Mouse (Mus musculus): ENCODE measurements around the gene Itgb7.

- no peak for TF ChIP-seq CTCF (IDR thresholded peaks at IDR 0.05 in 2 of 3, conservative IDR thresholded peaks at IDR 0.05 in 1 of 3; ENCODE audit: control insufficient read depth in 1 of 3, insufficient read depth in 1 of 3, low read depth in 2 of 3, low read length in 3 of 3, poor library complexity in 1 of 3, severe bottlenecking in 1 of 3)
- TF ChIP-seq TBP (IDR thresholded peaks at IDR 0.05; ENCODE audit: low read depth, low read length), result no peak
- no peak for TF ChIP-seq SMC3 (IDR thresholded peaks at IDR 0.05; ENCODE audit: low read depth, low read length)
- TF ChIP-seq NELFE (IDR thresholded peaks at IDR 0.05; ENCODE audit: low read depth, low read length), result no peak
- TF ChIP-seq TAL1 (IDR thresholded peaks at IDR 0.05; ENCODE audit: low read length), result no peak
- TF ChIP-seq TCF12 (IDR thresholded peaks at IDR 0.05; ENCODE audit: low read depth, low read length), result no peak
- no peak for TF ChIP-seq ELF1 (IDR thresholded peaks at IDR 0.05; ENCODE audit: low read depth, low read length)
- TF ChIP-seq EP300 (IDR thresholded peaks at IDR 0.05; ENCODE audit: low read depth in 1 of 2, low read length in 2 of 2), result no peak
- TF ChIP-seq POLR2A (IDR thresholded peaks at IDR 0.05; ENCODE audit: control insufficient read depth in 1 of 2, insufficient read depth in 1 of 2, low read depth in 1 of 2, low read length in 2 of 2, poor library complexity in 1 of 2), result no peak
- TF ChIP-seq MAFK (IDR thresholded peaks at IDR 0.05; ENCODE audit: borderline replicate concordance, low read depth, low read length), result no peak
- TF ChIP-seq ETS1 (IDR thresholded peaks at IDR 0.05; ENCODE audit: low read depth, low read length), result no peak
- no peak for TF ChIP-seq MXI1 (IDR thresholded peaks at IDR 0.05; ENCODE audit: low read depth, low read length)
- TF ChIP-seq ZC3H11A (IDR thresholded peaks at IDR 0.05; ENCODE audit: low read depth, low read length), result no peak
- no peak for TF ChIP-seq JUND (IDR thresholded peaks at IDR 0.05; ENCODE audit: low read depth, low read length)
These were observed 24.4 kb downstream of the Itgb7 start for GRCm38 (mm10) chr15:102207351-102207750.

Measured in MEL (cell line).